ENCODE assay signal across 8 mouse cellular contexts in genomic region chr4:152349837-152350381, GRCm38 (mm10). TPM values are rescaled to one million over a fixed set of nuclear protein-coding genes. Genes with fewer than 3 reads are reported as not detected.
DNase-seq lines count a peak whose midpoint lies in the region; ATAC-seq lines count a peak whose summit lies in the region.

No protein-coding gene starts in this region.

- intact Hi-C loops in left cerebral cortex, postnatal 36 days (cut with DNase I) = loop anchor here (5.0 kb wide), 1 partner anchor 127 kb away; the partner anchor contains the start of genes Kcnab2 and Nphp4

- H3K9me3 ChIP-seq in neural tube, embryonic 12.5 days = no peaks in the 10 kb centered on the region

- DNase-seq in neural tube, embryonic 10.5 days (ENCODE audit: extremely low spot score, low spot score) = no peak
- DNase-seq in frontal cortex, postnatal 14 days (ENCODE audit: low spot score in 2 of 2) = peak; percentile 62 to 66
- DNase-seq in left cerebral cortex, postnatal 36 days (ENCODE audit: low spot score in 2 of 2) = peak; percentile 70 to 72
- DNase-seq in urinary bladder, adult 2 months (ENCODE audit: low spot score) = no peak
- DNase-seq in adrenal gland, postnatal 4 days (ENCODE audit: low spot score in 2 of 2) = no peak
- DNase-seq in cerebellum, adult 9-10 months = no peak

- H3K4me3 ChIP-seq in neural tube, embryonic 12.5 days = 0 out of 2 replicates have a peak overlapping the region, but pooled peaks have one; percentile 16

- H3K36me3 ChIP-seq in neural tube, embryonic 12.5 days = no peaks in the 10 kb centered on the region

- ATAC-seq in neural tube, embryonic 12.5 days (ENCODE audit: low FRiP score, low read depth) = 0 out of 2 replicates have a peak, but pooled peaks have one; percentile 23
- no peak for ATAC-seq in granulocyte monocyte progenitor cell, adult 5-6 weeks (replicated peaks; ENCODE audit: poor library complexity, severe bottlenecking)

- H3K9ac ChIP-seq in neural tube, embryonic 12.5 days = 0 out of 2 replicates have a peak overlapping the region, but pooled peaks have one; percentile 9

- peaks cover 47% of the 10 kb centered on the region for H3K27me3 ChIP-seq in neural tube, embryonic 12.5 days (replicated peaks)

- peak overlapping the region; percentile 51; the same call in 1 of the 2 replicates for H3K27ac ChIP-seq in neural tube, embryonic 12.5 days

- H3K4me1 ChIP-seq in neural tube, embryonic 12.5 days = peaks cover 23% of the 10 kb centered on the region

- H3K4me2 ChIP-seq in neural tube, embryonic 12.5 days (replicated peaks) = peak overlapping the region; percentile 46

- WGBS in neural tube, embryonic 12.5 days = 7% methylated on average over 16 of the region's 17 CpGs

RNA-seq across cellular contexts. Expression of gene Chd5, which starts 11.5 kb away (rescaled TPM):
- polyA plus RNA-seq in neural tube, embryonic 12.5 days (2016; fragmentation: Nextera tagmentation; extraction: Ambion mirVana) = 6.1 and 7.8 TPM in 2 replicates
- total RNA-seq in left cerebral cortex, postnatal 36 days (2021) = 100 to 1,000 TPM; 162 to 195 TPM
- 0.55 and 0.56 TPM in 2 replicates for polyA plus RNA-seq in urinary bladder, adult 2 months (2012; rRNA removed)
- total RNA-seq in adrenal gland, postnatal 4 days (2021) = 10 to 100 TPM; 19.0 to 24.7 TPM
- not detected in 2 replicates for total RNA-seq in granulocyte monocyte progenitor cell, adult 5-6 weeks (2014; fragmentation: Nextera tagmentation)
- total RNA-seq in granulocyte monocyte progenitor cell, adult 5-6 weeks (2017) = 0.04 TPM in 1 of 2 replicates, not detected in the other

RNA-seq across cellular contexts. Expression of gene Rpl22, which starts 24.4 kb away (rescaled TPM):
- polyA plus RNA-seq in neural tube, embryonic 12.5 days (2016; fragmentation: Nextera tagmentation; extraction: Ambion mirVana) = 255 and 274 TPM in 2 replicates
- total RNA-seq in left cerebral cortex, postnatal 36 days (2021) = 100 to 1,000 TPM; 161 to 162 TPM
- 727 and 877 TPM in 2 replicates for polyA plus RNA-seq in urinary bladder, adult 2 months (2012; rRNA removed)
- total RNA-seq in adrenal gland, postnatal 4 days (2021) = 100 to 1,000 TPM; 608 to 640 TPM
- total RNA-seq in granulocyte monocyte progenitor cell, adult 5-6 weeks (2014; fragmentation: Nextera tagmentation) = 1,942 and 1,984 TPM in 2 replicates
- 2,435 and 2,975 TPM in 2 replicates for total RNA-seq in granulocyte monocyte progenitor cell, adult 5-6 weeks (2017)

RNA-seq across cellular contexts. Expression of gene Rnf207, which starts 31.1 kb away (rescaled TPM):
- polyA plus RNA-seq in neural tube, embryonic 12.5 days (2016; fragmentation: Nextera tagmentation; extraction: Ambion mirVana) = 5.8 and 7.3 TPM in 2 replicates
- 10 to 100 TPM; 10.2 to 17.0 TPM for total RNA-seq in left cerebral cortex, postnatal 36 days (2021)
- 28.0 and 34.9 TPM in 2 replicates for polyA plus RNA-seq in urinary bladder, adult 2 months (2012; rRNA removed)
- total RNA-seq in adrenal gland, postnatal 4 days (2021) = 1 to 10 TPM; 1.2 to 1.3 TPM
- not detected in 2 replicates for total RNA-seq in granulocyte monocyte progenitor cell, adult 5-6 weeks (2014; fragmentation: Nextera tagmentation)
- not detected in 2 replicates for total RNA-seq in granulocyte monocyte progenitor cell, adult 5-6 weeks (2017)

RNA-seq across cellular contexts. Expression of gene Icmt, which starts 52.9 kb away (rescaled TPM):
- polyA plus RNA-seq in neural tube, embryonic 12.5 days (2016; fragmentation: Nextera tagmentation; extraction: Ambion mirVana) = 23.0 and 24.7 TPM in 2 replicates
- total RNA-seq in left cerebral cortex, postnatal 36 days (2021) = 10 to 100 TPM; 45.9 to 47.8 TPM
- 25.2 and 26.2 TPM in 2 replicates for polyA plus RNA-seq in urinary bladder, adult 2 months (2012; rRNA removed)
- 10 to 100 TPM; 35.4 to 35.5 TPM for total RNA-seq in adrenal gland, postnatal 4 days (2021)
- total RNA-seq in granulocyte monocyte progenitor cell, adult 5-6 weeks (2014; fragmentation: Nextera tagmentation) = 14.3 and 17.9 TPM in 2 replicates
- total RNA-seq in granulocyte monocyte progenitor cell, adult 5-6 weeks (2017) = 13.0 and 13.9 TPM in 2 replicates

RNA-seq across cellular contexts. Expression of gene Hes3, which starts 58.4 kb away (rescaled TPM):
- polyA plus RNA-seq in neural tube, embryonic 12.5 days (2016; fragmentation: Nextera tagmentation; extraction: Ambion mirVana) = 0.58 and 1.1 TPM in 2 replicates
- under 1 TPM in 1 of 2 experiments, not detected in 1; 0.35 TPM for total RNA-seq in left cerebral cortex, postnatal 36 days (2021)
- not detected in 2 replicates for polyA plus RNA-seq in urinary bladder, adult 2 months (2012; rRNA removed)
- total RNA-seq in adrenal gland, postnatal 4 days (2021) = not detected
- total RNA-seq in granulocyte monocyte progenitor cell, adult 5-6 weeks (2014; fragmentation: Nextera tagmentation) = not detected in 2 replicates
- not detected in 2 replicates for total RNA-seq in granulocyte monocyte progenitor cell, adult 5-6 weeks (2017)

Comparison
In these comparisons a context has a peak if more than half of its experiments do, and no peak if none do; other contexts are left out.
1. DNase-seq: peak in frontal cortex, postnatal 14 days (2 of 2) and left cerebral cortex, postnatal 36 days (2 of 2); none in neural tube, embryonic 10.5 days (single experiment), urinary bladder, adult 2 months (single experiment), adrenal gland, postnatal 4 days (0 of 2) and cerebellum, adult 9-10 months (single experiment).
2. RNA of gene Chd5, which starts 11.5 kb away (total RNA-seq): 162 to 195 TPM in left cerebral cortex, postnatal 36 days and 19.0 to 24.7 TPM in adrenal gland, postnatal 4 days; 0.04 TPM in granulocyte monocyte progenitor cell, adult 5-6 weeks; every median in the first group is over 10 times any median in the second.
3. RNA of gene Rnf207, which starts 31.1 kb away (total RNA-seq): 10.2 to 17.0 TPM in left cerebral cortex, postnatal 36 days; 1.2 to 1.3 TPM in adrenal gland, postnatal 4 days and not detected in granulocyte monocyte progenitor cell, adult 5-6 weeks; every median in the first group is over 4 times any median in the second.